Mouse (Mus musculus): ENCODE results near the gene Gm20388. TPM values are rescaled to one million over a fixed set of nuclear protein-coding genes. Genes with fewer than 3 reads are reported as not detected.

Gm20388 gene
- total RNA-seq, 2 experiments from 2014 or later: 5.8 TPM; not detected in 1

GRCm38 (mm10) chr8:122856288-122856687 is 2945.6 kb downstream of the Gm20388 start:
- DNase-seq: no peak

GRCm38 (mm10) chr8:122859843-122860242 is 2949.2 kb downstream of the Gm20388 start:
- DNase-seq: no peak

DNA sequence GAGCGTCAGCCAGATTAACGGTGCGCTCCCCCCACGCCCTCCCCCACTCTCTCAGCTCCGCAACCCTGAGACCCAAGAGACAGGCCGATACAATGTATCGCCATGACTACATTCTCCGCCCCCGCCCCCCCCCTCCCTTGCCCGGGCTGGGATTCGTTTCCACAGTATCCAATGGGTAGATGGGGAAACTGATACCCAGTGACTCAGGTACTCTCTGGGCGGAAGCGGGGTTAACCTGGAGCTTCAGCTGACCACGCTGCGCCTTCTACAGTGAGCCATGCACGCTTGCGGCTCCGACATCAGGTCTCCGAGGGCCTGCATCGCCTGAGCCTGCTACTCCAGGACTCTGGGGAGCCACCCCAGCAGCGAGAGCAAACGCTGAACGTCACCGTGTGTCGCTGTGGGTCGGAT is 2954.1 kb downstream of the Gm20388 start:
- DNase-seq: no peak

GRCm38 (mm10) chr8:122865441-122865840 is 2954.8 kb downstream of the Gm20388 start:
- DNase-seq: peak; percentile 36

GRCm38 (mm10) chr8:122866231-122866630 is 2955.6 kb downstream of the Gm20388 start:
- DNase-seq: no peak

- DNase-seq: no peak
These were observed 2957.3 kb downstream of the Gm20388 start for GRCm38 (mm10) chr8:122867982-122868381.

DNA sequence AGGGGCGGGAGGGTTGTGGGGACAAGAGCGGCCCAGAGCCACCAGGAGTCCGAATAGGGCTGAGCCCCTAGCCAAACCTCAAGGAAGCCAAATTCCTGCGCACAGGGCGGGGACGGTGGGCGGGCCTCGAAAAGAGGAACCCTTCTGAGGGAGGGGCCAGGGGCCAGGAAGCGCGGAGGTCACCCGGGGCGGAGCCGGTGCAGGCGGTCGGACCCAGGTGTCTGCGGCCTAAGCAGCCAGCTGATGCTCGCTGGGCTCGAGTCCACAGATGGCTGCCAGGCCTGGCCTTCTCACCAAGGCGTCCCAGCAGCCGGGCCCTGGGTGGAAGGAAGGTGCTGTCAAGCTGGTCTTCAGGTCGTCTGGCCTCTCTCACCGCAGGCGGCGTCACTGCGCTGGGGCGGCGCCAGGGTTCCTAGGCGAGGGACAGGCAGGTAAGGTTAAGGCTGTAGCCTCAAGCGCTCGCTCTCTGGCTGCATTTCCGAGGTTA is 2959.8 kb downstream of the Gm20388 start:
- DNase-seq: peak; percentile 31

DNA sequence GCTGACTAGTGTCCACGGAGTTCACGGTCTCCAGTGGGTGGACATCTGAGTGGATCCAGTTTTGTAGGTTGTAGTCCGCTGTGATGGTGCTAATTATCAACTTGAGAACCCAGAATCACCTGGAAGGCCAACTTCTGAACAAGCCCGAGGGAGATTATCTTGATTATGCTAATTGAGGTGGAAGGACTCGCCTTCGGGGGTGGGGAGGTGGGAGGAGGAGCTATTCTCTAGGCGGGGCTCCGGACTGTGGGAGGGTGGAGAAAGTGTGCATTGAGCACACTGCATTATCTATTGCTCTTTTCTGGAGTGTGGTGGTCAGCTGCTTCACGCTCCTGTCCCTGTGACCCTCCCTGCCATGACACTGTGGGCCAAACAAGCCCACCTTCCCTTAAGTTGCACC is 2961.0 kb downstream of the Gm20388 start:
- DNase-seq: no peak

- DNase-seq: no peak
These were observed 2962.5 kb downstream of the Gm20388 start for GRCm38 (mm10) chr8:122873171-122873570.

GRCm38 (mm10) chr8:122875186-122875585 is 2964.5 kb downstream of the Gm20388 start:
- DNase-seq: no peak

DNA sequence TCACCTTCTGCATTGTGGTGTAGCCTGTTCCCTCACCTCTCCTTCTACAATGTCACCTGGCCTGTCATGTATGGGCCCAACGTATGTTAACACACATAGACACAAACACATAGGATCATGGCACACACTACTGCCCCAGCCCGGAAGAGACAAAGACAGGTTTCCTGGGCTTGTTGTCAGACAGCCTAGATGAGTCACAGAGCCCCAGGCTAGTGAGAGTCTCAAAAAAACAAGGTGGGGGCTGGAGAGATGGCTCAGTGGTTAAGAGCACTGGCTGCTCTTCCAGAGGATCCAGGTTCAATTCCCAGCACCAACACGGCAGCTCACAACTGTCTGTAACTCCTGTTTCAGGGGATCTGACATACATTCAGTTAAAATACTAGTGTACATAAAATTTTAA is 2967.6 kb downstream of the Gm20388 start:
- no peak for DNase-seq

DNA sequence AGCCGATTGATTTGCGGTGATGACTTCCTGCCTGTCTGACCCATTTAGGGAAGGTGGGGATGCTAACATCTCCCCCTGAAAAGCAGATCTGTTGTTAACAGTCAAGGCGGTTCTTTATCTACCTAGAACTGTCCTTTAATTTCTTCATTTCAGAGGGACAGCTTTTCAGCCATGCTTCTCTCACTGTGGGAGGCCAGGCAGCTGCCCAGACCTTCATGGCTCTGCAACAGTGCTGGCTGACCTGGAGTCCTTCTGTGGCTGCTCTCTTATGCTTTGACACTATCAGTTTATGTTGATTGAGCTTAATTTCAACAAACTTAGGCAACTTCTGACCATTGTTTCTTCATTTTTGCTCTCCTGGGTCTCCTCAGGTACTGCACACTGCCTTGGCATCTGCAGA is 2969.7 kb downstream of the Gm20388 start:
- DNase-seq: no peak

- DNase-seq: no peak
These were observed 2973.0 kb downstream of the Gm20388 start for GRCm38 (mm10) chr8:122883671-122884070.

- DNase-seq: no peak
These were observed 2980.8 kb downstream of the Gm20388 start for GRCm38 (mm10) chr8:122891440-122891839.

DNA sequence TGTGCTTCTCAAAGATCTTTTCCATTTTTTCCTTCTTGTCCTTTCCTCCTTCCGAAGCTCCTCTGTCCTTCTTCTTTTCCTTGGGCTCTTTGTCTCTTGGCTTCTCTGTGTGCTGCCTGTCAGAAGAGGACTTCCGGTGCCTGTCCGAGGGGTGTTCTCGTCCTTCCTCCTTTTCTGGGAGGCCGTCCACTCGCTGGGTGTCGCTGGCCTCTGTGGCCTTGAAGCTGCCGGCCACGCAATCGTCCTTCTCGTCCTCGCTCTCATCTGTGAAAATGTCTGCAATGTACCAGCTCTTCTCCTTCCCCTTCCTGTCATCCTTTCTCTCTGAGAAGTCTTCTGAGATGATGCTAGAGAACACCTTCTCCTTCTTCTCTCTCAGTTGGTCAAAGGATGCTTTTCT is 2982.8 kb downstream of the Gm20388 start:
- DNase-seq: no peak

- no peak for DNase-seq
These were observed 2985.7 kb downstream of the Gm20388 start for GRCm38 (mm10) chr8:122896317-122896716.

- no peak for DNase-seq
These were observed 2986.6 kb downstream of the Gm20388 start for GRCm38 (mm10) chr8:122897200-122897599.

GRCm38 (mm10) chr8:122898018-122898417 is 2987.4 kb downstream of the Gm20388 start:
- DNase-seq: no peak

DNA sequence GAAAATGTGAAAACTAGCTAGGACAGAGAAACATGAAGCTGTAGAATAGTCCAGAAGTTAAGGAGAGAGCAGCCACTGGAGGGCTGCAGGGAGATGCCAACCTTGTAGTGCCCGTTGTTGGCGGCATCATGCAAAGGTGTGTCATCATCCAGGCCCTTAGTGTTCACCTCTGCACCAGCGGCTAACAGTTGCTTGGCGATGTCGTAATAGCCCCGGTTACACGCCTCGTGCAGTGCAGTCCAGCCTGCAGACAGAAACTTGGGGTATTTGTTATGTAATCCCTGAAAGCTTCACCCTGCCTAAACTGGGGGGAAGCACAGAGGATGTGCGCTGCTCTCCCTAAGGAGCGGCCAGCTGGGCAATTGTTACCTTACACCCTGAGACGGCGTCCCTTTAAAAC is 2987.8 kb downstream of the Gm20388 start:
- DNase-seq: no peak

DNA sequence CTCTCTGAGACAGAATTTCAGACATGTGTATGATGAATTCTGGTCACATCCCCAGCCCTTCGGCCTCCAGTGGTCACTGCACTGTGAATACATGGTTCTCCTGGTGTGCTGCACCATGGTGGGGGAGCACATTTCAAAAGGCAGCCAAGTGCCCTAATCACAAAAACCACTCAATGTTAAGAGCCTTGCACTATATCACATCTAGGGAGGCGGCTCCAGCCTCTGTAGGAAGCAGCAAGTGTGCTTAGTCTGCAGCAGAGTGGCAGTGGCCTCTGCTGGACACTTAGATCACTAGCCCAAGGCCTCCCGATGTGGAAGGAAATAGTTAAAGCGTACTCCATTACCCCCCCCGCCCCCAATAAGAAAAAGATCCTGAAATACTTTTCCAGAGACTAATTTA is 2988.4 kb downstream of the Gm20388 start:
- DNase-seq: no peak

GRCm38 (mm10) chr8:122901476-122901875 is 2990.8 kb downstream of the Gm20388 start:
- DNase-seq: no peak

- no peak for DNase-seq
These were observed 2991.4 kb downstream of the Gm20388 start for GRCm38 (mm10) chr8:122901892-122902515.

DNA sequence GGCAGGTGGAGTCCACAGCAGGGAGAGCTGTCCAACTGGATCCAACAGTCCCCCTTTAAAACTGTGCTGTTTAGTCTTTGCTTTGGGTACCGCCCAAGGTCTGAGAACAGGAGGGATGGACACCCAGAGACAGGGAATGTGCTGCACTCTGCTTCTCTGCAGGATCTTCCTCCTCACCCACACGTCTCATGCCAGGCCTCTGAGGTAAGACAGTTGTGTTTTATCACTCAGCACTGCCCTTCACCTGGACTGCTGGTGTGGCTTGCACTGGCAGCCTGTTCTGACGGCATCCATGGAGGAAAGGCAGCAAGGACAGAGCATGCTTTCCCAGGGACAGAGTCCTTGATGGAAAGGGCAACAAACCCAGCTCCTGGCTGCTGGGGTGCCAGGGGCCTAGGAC is 2991.9 kb downstream of the Gm20388 start:
- DNase-seq: no peak

GRCm38 (mm10) chr8:122903002-122903401 is 2992.4 kb downstream of the Gm20388 start:
- no peak for DNase-seq

DNA sequence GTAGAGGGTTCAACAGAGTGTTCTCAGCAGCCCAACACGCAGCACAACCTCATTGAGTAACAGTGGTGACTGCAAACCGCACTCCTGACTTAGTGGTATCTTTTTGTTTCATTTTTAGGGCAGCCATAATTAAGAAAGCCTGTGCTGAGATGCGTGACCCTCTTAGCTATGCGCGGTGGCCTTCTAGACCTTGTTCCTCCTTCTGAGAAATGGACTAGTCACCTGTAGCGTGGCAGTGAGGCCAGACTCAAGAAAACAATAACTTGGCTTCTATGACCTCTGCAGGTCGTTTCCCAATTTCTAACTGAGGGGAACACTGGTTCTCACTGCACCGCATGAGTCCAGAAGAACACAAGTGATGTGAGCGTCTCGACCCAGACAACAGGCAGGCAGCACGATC is 2993.9 kb downstream of the Gm20388 start:
- no peak for DNase-seq

Data from heart, postnatal 4 days (tissue).